Mouse (Mus musculus): ENCODE data around the gene Epb41l1.
"Not testable (repeated sequence)": the region's sequence is repeated elsewhere in the genome, so short reads cannot be mapped to it uniquely, and the experiment has no call there.

Epb41l1 gene

DNA sequence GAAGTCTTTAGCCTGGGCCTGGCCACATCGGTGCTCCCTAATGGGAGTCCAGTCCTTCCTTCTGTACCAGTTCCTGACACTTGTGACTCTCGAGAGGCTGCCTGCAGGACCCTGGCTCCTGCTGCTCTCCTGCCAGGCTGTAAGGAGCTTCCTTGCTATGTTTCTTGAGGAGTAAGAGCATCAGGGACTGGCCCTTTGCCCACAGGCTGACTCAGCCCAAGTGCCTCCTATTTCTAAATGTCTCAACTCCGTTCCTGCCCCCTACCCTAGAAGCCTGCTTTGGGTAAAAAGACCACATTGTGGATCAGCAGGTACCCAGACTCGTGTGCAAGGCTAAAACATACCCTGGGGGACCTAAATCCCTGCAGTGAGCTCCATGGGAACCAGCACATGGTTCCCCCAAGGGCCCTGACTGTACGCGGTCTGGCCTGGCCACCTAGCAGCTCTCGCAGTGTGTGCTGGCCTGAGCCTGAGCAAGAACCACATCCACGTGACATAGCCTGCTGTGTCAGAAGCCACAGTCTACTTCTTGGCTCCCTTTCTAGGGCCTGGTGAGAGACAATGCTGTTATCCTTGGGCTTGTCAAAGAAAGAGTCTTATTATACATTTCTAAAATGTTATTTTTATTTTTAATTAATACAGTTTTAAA, 67.6 kb downstream of the Epb41l1 start:
- DNase-seq = peak; percentile 64

GRCm38 (mm10) chr2:156490176-156490575, 69.5 kb downstream of the Epb41l1 start:
- no peak for DNase-seq

GRCm38 (mm10) chr2:156491796-156492195, 71.1 kb downstream of the Epb41l1 start:
- no peak for DNase-seq

DNA sequence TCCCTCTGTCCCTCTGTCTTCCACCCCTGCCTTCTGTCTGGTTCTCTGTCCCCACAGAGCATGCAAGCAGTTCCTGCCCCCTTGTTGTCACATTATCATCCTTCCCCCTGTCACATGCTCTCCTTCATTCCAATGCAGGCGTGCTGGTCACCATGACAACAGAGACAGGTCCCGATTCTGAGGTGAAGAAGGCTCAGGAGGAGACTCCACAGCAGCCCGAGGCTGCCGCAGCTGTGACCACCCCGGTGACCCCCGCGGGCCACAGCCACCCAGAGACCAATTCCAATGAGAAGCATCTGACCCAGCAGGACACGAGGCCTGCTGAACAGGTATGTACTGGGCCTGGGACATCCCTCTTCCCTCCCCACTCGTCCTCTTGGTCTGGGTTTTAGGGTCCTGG, 73.1 kb downstream of the Epb41l1 start:
- no peak for DNase-seq

DNA sequence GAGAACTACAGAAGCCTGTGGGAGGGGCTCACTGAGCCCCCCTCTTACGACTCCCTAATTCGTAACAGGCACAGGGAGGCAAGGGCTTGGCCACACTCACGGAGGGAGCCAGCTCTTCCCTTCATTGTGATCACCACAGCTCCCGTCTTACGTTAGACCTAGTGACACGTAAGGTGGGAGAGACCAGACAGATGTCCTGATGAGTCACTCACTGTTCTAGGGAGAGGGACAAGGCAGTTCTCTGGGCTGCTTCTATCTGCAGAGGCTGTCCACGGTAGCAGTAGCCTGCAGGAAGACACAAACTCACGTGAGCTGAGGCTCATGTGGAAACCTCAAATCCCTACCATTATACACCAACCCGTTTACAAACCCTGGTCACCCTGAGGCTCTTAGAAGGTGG, 73.8 kb downstream of the Epb41l1 start:
- DNase-seq = no peak

GRCm38 (mm10) chr2:156494875-156495274, 74.2 kb downstream of the Epb41l1 start:
- DNase-seq = peak; percentile 94

DNA sequence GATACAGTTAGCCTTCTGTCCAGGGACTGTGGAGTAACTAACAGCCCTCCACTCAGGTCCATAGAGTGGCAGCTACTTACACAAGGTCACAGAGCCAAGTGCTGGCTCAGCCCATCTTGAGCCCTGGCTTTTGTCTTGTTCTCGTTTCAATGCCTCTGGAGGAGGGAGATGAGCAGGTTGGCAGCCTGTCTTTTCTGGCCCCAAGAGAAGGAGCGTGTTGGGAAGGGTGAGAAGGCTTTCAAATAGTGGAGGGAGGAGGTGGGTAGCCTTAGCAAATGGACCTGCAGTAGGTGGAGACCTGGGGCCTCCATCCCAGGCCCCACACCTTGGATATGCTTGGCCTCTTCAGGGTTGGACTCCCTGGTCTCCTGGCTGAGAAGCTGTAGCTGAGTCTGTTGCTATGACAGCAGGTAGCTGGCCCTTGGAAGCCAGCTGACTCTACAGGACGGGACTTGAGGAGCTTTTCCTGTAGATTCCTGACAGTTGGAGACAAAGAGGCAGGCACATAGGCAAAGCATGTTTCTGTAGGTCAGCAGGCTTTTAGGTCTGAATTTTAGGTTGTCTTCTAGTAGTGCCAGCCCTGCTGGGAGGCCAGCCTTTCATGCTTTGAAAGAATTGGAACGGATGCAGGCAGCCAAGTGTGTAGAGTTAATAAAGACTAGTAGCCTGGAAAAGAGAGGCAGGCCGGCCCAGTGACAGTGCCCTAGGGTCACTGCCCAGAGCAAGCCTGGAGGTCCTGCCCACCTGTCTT, 76.3 kb downstream of the Epb41l1 start:
- no peak for DNase-seq

- peak; percentile 68 for DNase-seq
These were observed 77.2 kb downstream of the Epb41l1 start for GRCm38 (mm10) chr2:156497915-156498314.

DNA sequence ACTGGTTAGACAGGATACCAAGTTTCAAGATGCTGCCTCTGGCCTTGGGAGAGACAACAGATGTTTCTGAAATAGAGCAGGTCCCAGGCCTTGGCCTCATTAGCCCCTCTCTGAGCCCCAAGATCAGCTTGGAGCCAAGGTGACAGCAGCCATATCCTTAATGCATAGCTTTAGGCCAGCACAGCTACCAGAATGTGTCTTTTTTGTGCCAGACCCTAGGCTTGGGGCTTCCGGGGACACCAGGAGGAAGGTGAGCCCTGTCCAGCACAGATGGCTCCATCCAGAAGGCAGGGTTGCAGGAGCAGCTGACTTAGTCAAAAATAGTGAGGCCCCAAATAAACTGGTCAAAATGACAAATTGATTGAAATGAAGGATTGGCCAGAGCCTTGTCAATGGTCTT, 80.3 kb downstream of the Epb41l1 start:
- no peak for DNase-seq

DNA sequence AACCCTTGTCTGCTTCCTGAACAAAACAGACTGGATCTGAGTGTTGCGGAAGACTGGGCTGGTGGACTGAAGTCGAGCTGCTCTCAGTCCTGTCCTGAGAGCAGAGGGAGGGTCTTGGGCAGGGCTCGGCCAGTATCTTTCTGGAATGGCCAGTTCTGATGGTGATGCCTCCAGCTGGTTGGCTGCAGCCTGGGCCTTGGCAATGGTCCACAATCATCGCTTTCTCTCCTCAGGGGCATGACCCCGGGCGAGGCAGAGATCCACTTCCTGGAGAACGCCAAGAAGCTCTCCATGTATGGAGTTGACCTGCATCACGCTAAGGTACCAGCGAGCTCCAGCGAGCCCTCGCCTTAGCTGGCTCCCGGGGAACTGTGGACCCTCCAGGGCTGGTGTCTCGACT, 84.8 kb downstream of the Epb41l1 start:
- no peak for DNase-seq

DNA sequence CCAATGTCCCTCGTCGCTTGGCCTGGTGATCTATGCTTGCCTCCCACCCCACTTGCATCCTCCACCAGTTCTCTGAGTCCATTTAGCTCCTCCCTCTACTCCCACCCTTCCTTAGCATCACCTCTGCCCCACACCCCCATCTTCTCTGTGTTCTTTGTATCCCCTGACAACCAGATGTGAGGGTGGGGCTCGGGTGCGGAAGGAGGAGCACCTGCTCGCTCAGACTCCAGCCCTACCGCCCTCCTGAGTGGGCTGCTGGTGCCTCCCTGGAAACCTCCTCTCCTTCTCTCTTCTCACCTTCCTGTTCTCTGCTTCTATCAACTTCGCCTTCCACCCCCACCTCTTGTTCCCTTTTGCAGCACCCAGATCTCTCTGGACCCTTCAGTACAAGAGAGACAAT, 91.3 kb downstream of the Epb41l1 start:
- DNase-seq = no peak

GRCm38 (mm10) chr2:156512561-156512960, 91.9 kb downstream of the Epb41l1 start:
- DNase-seq = no peak

- DNase-seq = no peak
These were observed 94.4 kb downstream of the Epb41l1 start for GRCm38 (mm10) chr2:156515102-156515501.

DNA sequence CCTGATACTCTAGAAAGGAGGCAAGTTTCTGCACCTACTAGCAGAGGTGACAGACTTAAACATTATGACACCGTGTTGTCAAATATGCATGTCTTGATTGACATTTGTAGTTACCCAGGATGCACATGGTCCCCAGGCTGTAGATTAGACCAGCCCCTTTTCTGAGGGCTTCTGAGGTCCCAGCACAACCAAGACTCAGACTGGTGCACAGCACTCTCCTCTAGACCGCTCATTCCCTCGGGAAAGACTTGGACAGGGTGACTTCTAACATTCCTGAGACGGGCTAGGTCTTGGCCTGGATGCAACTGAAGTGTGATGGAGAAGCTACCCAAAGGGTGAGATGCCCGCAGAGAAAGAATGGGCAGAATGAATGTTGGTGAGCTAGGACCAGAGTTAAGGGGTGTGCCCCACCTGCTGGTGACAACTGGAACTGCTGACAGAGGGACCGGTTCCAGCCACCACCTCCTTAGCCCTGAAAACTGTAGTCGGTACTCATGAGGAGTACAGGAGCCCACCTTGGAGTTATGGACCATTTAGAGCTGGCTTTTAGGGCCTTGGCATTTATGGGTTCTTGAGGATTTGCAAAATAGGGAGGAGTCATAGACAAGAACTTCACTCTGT, 95.0 kb downstream of the Epb41l1 start:
- DNase-seq = peak; percentile 79

- not testable (repeated sequence) for DNase-seq
These were observed 96.0 kb downstream of the Epb41l1 start for GRCm38 (mm10) chr2:156516678-156517077.

DNA sequence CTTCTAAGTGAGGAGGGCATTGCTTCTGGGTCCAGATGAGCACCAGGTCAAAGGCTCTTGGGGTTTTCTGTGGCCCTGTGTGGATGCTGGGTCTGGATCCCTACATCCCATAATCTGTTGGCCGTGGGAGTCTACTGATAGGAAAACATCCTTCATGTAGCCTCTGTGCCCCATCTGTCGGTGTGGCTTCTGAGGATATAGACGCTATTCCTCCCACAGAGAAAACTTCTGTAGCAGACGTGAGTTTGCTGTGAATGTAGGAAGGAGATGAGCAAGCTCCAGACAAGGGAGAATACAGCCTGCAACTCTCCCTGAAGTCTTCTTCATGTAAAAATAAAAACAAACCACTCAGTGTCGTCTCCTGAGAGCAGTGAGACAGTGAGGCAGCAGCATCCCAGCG, 97.6 kb downstream of the Epb41l1 start:
- no peak for DNase-seq

DNA sequence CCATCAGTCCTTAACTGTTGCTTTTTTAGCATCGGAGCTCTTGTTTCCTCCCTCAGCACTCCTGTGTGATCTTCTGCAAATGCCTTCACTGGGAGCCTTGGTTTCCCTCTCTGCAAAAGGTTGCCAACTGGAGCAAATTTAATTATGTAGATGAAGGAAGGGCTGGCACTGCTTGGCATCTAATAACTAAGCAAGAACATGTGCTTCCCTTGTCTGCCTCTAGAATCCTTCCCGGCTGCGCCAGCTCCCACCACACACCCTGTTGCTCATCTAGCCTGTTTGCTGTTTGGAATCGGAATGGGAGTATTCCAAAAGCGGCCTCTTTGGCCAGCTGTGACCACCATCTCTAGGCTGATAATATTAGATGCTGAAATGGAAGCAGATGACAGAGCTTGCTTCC, 98.9 kb downstream of the Epb41l1 start:
- no peak for DNase-seq

- DNase-seq = no peak
These were observed 102.3 kb downstream of the Epb41l1 start for GRCm38 (mm10) chr2:156522994-156523393.

DNA sequence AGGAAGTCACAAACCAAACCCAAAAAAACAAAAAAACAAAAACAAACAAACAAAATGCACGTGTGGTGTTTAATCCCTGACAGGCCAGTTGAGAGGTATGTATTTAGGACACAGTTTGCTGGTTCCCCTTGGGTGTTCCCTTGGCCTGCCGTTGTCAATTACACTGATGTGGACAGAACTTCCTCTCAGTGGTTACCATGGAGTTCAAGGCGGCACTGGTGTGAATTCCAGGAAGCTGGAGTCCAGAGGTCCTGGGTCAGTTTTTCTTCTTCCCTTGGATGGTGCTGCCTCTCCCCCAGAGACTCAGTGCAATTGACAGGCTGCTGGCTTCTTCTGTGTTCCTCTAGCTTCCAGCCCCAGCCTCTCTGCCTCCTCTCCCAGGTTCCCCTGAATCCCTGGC, 103.4 kb downstream of the Epb41l1 start:
- DNase-seq = no peak

DNA sequence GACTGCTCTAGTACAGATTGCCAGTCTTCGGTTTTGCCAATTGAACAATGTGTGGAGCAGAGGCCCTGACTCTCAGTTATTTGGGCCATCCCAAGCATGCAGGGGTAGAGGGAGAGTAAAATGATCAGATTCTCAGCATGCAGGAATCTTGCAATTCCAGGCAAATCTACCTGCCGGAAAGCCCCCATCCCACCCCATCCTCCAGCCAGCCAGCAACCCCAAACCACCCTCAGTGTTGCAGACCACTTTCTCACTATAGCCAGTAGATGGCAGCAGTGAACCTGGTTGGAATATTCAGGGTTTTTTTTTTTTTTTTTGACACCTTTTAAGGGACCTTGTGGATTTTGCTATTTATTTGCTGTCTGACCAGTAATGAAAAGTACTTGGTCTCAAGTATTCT, 109.0 kb downstream of the Epb41l1 start:
- no peak for DNase-seq

DNA sequence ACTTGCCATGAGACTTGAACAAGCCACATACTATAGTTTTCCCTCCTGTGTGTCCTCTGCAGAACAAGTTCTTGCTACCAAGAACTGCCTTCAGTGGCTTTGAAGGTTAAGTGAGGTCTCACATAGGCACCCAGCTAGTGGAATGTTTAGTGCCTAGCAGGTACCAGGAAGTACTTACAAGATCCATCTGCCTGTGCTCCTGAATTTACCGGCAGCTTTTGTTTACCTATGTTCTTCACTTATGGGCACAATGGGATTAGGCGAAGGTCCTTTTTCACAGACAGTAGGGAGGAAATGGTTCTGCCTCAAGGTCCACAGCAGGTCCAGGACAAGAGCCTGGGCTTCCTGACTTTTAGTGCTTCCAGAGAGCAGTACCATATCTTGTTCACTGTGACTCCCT, 112.5 kb downstream of the Epb41l1 start:
- no peak for DNase-seq

DNA sequence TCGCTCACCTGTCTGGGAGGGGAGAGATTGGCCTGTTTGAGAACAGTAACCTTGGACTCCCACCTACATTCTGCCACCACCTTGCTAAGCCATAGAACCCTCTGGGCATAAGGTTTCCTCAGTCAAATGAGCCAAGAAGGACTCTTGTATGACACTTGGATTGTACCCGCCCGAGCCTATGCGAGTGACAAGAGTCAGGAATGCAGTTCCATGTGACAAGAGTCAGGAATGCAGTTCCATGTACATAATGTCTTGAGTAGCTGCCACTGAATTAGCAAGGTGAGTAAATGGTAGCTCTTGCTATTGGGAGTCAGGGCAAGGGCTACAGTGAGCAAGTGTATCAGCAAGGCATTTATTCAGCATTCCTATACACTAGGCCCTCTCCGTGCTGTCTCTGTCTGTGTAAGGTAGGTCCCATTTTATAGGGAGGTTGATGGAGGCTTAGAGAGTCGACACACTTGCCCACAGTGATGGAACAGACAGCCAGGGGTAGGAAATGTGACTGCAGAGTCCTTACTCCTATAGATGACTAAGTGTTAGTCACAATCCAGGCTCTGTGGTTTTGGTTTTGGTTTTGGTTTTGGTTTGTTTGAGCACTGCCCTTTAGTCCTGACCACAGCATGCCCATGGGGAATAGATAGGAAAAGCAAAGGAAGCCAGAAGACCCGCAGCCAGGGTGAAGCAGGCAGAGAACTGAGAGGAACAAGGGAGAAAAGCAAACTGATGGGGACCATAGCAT, 118.3 kb downstream of the Epb41l1 start:
- no peak for DNase-seq

GRCm38 (mm10) chr2:156540991-156541390, 120.3 kb downstream of the Epb41l1 start:
- DNase-seq = no peak

GRCm38 (mm10) chr2:156542410-156542809, 121.7 kb downstream of the Epb41l1 start:
- no peak for DNase-seq

Data from cerebellum, adult 11 months (tissue).